Mouse (Mus musculus) liver, adult 2 months (tissue): Measurements from ENCODE around the gene Ubac2. TPM values are rescaled to one million over a fixed set of nuclear protein-coding genes. Genes with fewer than 3 reads are reported as not detected.

Experiments used
- DNase-seq: peaks from one replicate; pipeline ENCODE4 v3.0.0-alpha.2; 2011; ENCODE audit warnings: low read depth, low spot score; ENCODE audit errors: extremely low read depth
- H3K27ac ChIP-seq: fragments of 200-500 bp; replicated peaks from 2 replicates; pipeline ENCODE4 v1.5.1; 2012; ENCODE audit warnings: low read depth, mild to moderate bottlenecking, control low read depth, inconsistent platforms, low read length; ENCODE audit not compliant: insufficient read depth
- H3K27me3 ChIP-seq: fragments of 200-500 bp; 2 replicates; pipeline ENCODE4 v1.6.1; 2012; ENCODE audit warnings: mild to moderate bottlenecking, moderate library complexity, low read length, inconsistent platforms; ENCODE audit not compliant: control insufficient read depth, insufficient read depth
- H3K36me3 ChIP-seq: fragments of 200-500 bp; 2 replicates; pipeline ENCODE4 v1.6.1; 2012; ENCODE audit warnings: low read length, inconsistent platforms; ENCODE audit not compliant: control insufficient read depth, insufficient read depth
- H3K4me1 ChIP-seq: fragments of 200-500 bp; 2 replicates; pipeline ENCODE4 v1.6.1; 2011; ENCODE audit warnings: low read length; ENCODE audit not compliant: control insufficient read depth, insufficient read depth
- H3K4me3 ChIP-seq: fragments of 200-500 bp; 2 replicates; pipeline ENCODE4 v1.5.1; 2011; ENCODE audit warnings: low read depth, mild to moderate bottlenecking, control low read depth, low read length, moderate library complexity; ENCODE audit not compliant: insufficient read depth
- H3K79me2 ChIP-seq: fragments of 200-500 bp; 2 replicates; pipeline ENCODE4 v1.6.1; 2012; ENCODE audit warnings: inconsistent platforms, mild to moderate bottlenecking, low read length, moderate library complexity; ENCODE audit not compliant: control insufficient read depth, insufficient read depth
- H3K9ac ChIP-seq: fragments of 200-500 bp; 2 replicates; pipeline ENCODE4 v1.6.1; 2012; ENCODE audit warnings: low read depth, mild to moderate bottlenecking, control low read depth, inconsistent platforms, low read length
- CTCF ChIP-seq: fragments of 200-500 bp; IDR thresholded peaks from 2 replicates; pipeline ENCODE4 v1.5.1; 2011; ENCODE audit warnings: low read depth, low read length, control low read depth
- POLR2A ChIP-seq: fragments of 200-500 bp; IDR thresholded peaks from 2 replicates; pipeline ENCODE4 v1.6.1; 2011; ENCODE audit warnings: low read length, control low read depth; ENCODE audit not compliant: insufficient read depth; ENCODE audit errors: extremely low read depth
- WGBS: fragments of 180-500 bp; shearing (Covaris S2); methylation state at CpG from one replicate; pipeline ENCODE4 v1.1.7; 2018; 5-methylcytosine and 5-hydroxymethylcytosine counted together
- polyA plus RNA-seq: library from polyadenylated mRNA; depleted of rRNA; stranded (reverse); fragments of >200 nt; gene quantifications from 2 replicates; pipeline ENCODE4 v1.2.3, GENCODE M21; 2012
- total RNA-seq: library from RNA; depleted of rRNA; stranded (reverse); fragments of >200 nt; gene quantifications from 2 replicates; pipeline ENCODE4 v1.2.3, GENCODE M21; 2014

Ubac2 gene
- total and polyA plus RNA-seq, 2 experiments: 20.3 to 49.4 TPM

DNA sequence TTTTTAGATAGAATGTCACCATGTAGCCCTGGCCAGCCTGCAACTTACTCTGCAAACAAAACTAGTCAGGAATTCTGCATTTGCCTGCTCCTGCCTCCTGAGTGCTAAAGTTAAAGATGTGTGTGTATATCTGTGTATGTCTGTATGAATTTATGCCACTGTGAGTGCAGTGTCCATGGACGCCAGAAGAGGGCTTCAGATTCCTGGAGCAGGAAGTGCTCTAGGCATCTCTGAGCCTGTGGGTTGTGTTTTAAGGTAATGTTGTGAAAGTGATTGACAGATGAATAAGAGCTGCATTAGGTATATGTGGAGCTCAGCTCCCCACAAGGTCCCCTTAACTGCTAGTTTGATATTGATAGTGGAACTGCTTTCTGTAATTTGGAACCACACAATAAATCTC is 156.8 kb downstream of the Ubac2 start:
- no peaks in the 10 kb centered on the region for H3K4me1 ChIP-seq
- WGBS: 91% methylated on average over 1 of the region's 1 CpGs

GRCm38 (mm10) chr14:122035860-122036259 is 157.4 kb downstream of the Ubac2 start:
- no peak for TF ChIP-seq POLR2A
- TF ChIP-seq CTCF: no peak
- Histone ChIP-seq H3K4me3 (no peak overlapping the region), H3K36me3 (no peaks in the 10 kb centered on the region), H3K4me1 (no peaks in the 10 kb centered on the region), H3K79me2 (no peaks in the 10 kb centered on the region), H3K27me3 (no peaks in the 10 kb centered on the region), H3K9ac (no peak overlapping the region), H3K27ac (no peak overlapping the region)
- no peak for DNase-seq
- WGBS: 88% methylated on average over 2 of the region's 2 CpGs

More for the DNA sequence above, 156.8 kb downstream of the Ubac2 start:
- H3K9ac ChIP-seq: no peak overlapping the region
- H3K27ac ChIP-seq: no peak overlapping the region
- no peaks in the 10 kb centered on the region for H3K36me3 ChIP-seq
- H3K79me2 ChIP-seq: no peaks in the 10 kb centered on the region
- no peak overlapping the region for H3K4me3 ChIP-seq
- TF ChIP-seq CTCF (no peak), POLR2A (no peak)
- no peaks in the 10 kb centered on the region for H3K27me3 ChIP-seq
- no peak for DNase-seq

GRCm38 (mm10) chr14:122038874-122039647 is 160.6 kb downstream of the Ubac2 start:
- no peak for DNase-seq
- no peak for TF ChIP-seq CTCF
- TF ChIP-seq POLR2A: no peak
- Histone ChIP-seq H3K36me3 (no peaks in the 10 kb centered on the region), H3K9ac (no peak overlapping the region), H3K27ac (no peak overlapping the region), H3K4me3 (no peak overlapping the region), H3K4me1 (no peaks in the 10 kb centered on the region), H3K79me2 (no peaks in the 10 kb centered on the region), H3K27me3 (no peaks in the 10 kb centered on the region)
- WGBS: 92% methylated on average over 13 of the region's 13 CpGs

GRCm38 (mm10) chr14:122041413-122041825 is 163.0 kb downstream of the Ubac2 start:
- Histone ChIP-seq H3K9ac (no peak overlapping the region), H3K27me3 (no peaks in the 10 kb centered on the region), H3K4me3 (no peak overlapping the region), H3K36me3 (no peaks in the 10 kb centered on the region), H3K27ac (no peak overlapping the region), H3K79me2 (no peaks in the 10 kb centered on the region), H3K4me1 (no peaks in the 10 kb centered on the region)
- no peak for DNase-seq
- 91% methylated on average over 3 of the region's 3 CpGs for WGBS
- TF ChIP-seq POLR2A: no peak
- TF ChIP-seq CTCF: no peak

DNA sequence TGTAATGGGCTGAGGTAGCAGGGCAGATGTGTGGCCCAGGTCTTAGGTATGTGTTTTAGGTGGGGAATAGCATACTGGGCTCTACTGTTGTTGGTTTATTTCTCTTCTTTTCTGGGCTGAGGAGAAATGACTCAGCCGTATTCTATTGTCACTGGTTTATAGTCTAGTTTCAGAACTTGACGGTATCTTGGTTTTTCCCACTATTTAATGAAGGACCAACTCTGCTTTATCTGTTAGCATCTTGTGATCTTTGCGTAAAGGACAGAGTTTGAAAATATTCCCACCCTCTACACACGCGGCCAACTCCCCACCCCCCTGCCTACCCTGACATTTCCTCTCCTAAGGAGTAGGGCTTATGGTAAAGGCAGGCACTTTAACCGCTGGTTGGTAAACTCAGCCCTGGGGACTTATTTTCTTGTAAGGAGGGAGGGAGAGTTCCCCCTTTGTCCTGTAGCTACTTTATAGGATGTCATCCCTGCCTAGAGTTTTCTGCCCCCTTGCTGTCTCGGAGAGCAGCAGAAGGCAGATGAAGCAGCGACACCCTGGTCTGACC is 163.8 kb downstream of the Ubac2 start:
- no peak overlapping the region for H3K4me3 ChIP-seq
- H3K36me3 ChIP-seq: no peaks in the 10 kb centered on the region
- DNase-seq: no peak
- no peak for TF ChIP-seq POLR2A
- TF ChIP-seq CTCF: no peak
- H3K79me2 ChIP-seq: no peaks in the 10 kb centered on the region
- H3K9ac ChIP-seq: no peak overlapping the region
- H3K4me1 ChIP-seq: no peaks in the 10 kb centered on the region
- no peak overlapping the region for H3K27ac ChIP-seq
- H3K27me3 ChIP-seq: no peaks in the 10 kb centered on the region
- WGBS: 83% methylated on average over 8 of the region's 8 CpGs

DNA sequence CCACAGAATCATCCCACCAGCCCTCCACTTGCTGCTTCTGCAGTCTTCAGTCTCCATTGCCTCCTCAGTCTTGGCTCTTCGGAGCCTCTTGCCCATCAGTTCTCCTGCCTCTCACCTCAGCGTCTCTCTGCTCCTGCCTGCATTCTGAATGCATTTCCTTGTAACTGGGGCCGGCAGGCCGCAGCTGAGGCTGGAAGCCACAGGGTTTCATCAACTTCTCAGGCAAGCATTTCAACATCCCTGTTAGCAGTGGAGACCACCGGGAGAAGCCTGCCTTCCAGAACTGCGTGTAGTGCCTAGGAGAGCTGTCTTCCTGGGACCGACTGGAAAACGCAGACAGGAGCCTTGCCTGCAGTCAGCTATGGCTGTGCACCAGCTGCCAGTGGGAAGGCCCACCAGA is 169.4 kb downstream of the Ubac2 start:
- Histone ChIP-seq H3K9ac (no peak overlapping the region), H3K36me3 (no peaks in the 10 kb centered on the region), H3K4me3 (no peak overlapping the region), H3K4me1 (no peaks in the 10 kb centered on the region), H3K79me2 (no peaks in the 10 kb centered on the region), H3K27me3 (no peaks in the 10 kb centered on the region), H3K27ac (no peak overlapping the region)
- 89% methylated on average over 8 of the region's 8 CpGs for WGBS
- TF ChIP-seq POLR2A: no peak
- no peak for TF ChIP-seq CTCF
- DNase-seq: no peak
